30 mouse cellular contexts compared by ENCODE assay signal in the genomic region with DNA sequence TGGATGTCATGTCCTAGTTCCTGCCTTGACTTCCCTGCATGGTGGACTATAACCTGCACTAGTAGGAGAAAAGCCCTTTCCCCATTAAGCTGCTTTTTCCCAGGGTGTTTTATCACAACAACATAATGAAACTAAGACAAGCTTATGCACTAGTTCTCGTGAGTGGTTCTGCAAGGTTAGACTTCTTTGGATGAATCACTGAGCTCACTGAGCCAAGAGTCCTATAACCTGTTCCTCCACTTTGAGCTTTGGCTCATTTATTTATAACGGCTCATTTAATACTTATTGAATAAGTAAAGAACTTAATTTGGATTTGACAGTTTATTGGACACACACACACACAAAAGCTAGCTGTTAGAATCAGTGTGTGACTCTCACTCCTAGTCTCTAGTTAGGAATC. TPM values are rescaled to one million over a fixed set of nuclear protein-coding genes. Genes with fewer than 3 reads are reported as not detected.
"Had no signal": no experiment of that assay in that cellular context is flagged by ENCODE, and none has a peak within 500 bp of the region (broad histone marks: within the 10 kb centered on the region; RNA-seq: fewer than 3 reads in every experiment).

No protein-coding gene starts in this region.

- H3K9ac ChIP-seq: forebrain, postnatal 0 days; heart, embryonic 13.5 days; heart, embryonic 15.5 days; hindbrain, embryonic 13.5 days; hindbrain, embryonic 15.5 days; limb, embryonic 12.5 days; liver, embryonic 13.5 days; liver, embryonic 15.5 days had no signal

- H3K36me3 ChIP-seq: heart, embryonic 13.5 days; heart, embryonic 15.5 days; hindbrain, embryonic 13.5 days; hindbrain, embryonic 15.5 days; limb, embryonic 10.5 days; limb, embryonic 12.5 days; liver, embryonic 13.5 days; liver, embryonic 15.5 days had no signal

- H3K27ac ChIP-seq: heart, adult 2 months; heart, embryonic 13.5 days; heart, embryonic 15.5 days; hindbrain, embryonic 13.5 days; hindbrain, embryonic 15.5 days; hindbrain, postnatal 0 days; limb, embryonic 10.5 days; limb, embryonic 12.5 days; liver, embryonic 13.5 days; liver, embryonic 15.5 days had no signal

- H3K9me3 ChIP-seq: heart, embryonic 15.5 days; hindbrain, embryonic 13.5 days; hindbrain, embryonic 15.5 days; limb, embryonic 10.5 days; limb, embryonic 12.5 days; liver, embryonic 13.5 days; liver, embryonic 15.5 days had no signal

- ATAC-seq: forebrain, postnatal 0 days; hindbrain, postnatal 0 days; intestine, embryonic 16.5 days had no signal

- DNase-seq: forebrain, postnatal 0 days; gastrocnemius, postnatal 14 days; gastrocnemius, postnatal 36 days; heart, adult 11 months; heart, adult 2 months; heart, postnatal 14 days; heart, postnatal 36 days; kidney, adult 18-20 months; kidney, postnatal 36 days; layer of hippocampus, adult 9-11 months; layer of hippocampus, postnatal 36 days; liver; liver, embryonic 13.5 days had no signal

- H3K4me3 ChIP-seq: heart, adult 2 months; heart, embryonic 13.5 days; heart, embryonic 15.5 days; hindbrain, embryonic 13.5 days; hindbrain, embryonic 15.5 days; limb, embryonic 10.5 days; limb, embryonic 12.5 days; liver, embryonic 13.5 days; liver, embryonic 15.5 days had no signal

- H3K4me2 ChIP-seq: heart, embryonic 11.5 days; heart, embryonic 13.5 days; heart, embryonic 15.5 days; hindbrain, embryonic 13.5 days; hindbrain, embryonic 15.5 days; limb, embryonic 12.5 days; liver, embryonic 11.5 days; liver, embryonic 13.5 days; liver, embryonic 15.5 days had no signal

- H3K27me3 ChIP-seq: heart, embryonic 13.5 days; heart, embryonic 15.5 days; hindbrain, embryonic 13.5 days; hindbrain, embryonic 15.5 days; limb, embryonic 12.5 days; liver, embryonic 13.5 days; liver, embryonic 15.5 days had no signal

- H3K4me1 ChIP-seq: heart, embryonic 13.5 days; heart, embryonic 15.5 days; hindbrain, embryonic 13.5 days; hindbrain, embryonic 15.5 days; limb, embryonic 10.5 days; limb, embryonic 12.5 days; liver, embryonic 13.5 days; liver, embryonic 15.5 days had no signal

RNA-seq across cellular contexts. Expression of gene Fam240b, which starts 16.7 kb away (rescaled TPM):
- polyA plus RNA-seq: forebrain, postnatal 0 days; gonadal fat pad, adult 2 months; heart, adult 2 months; heart, embryonic 11.5 days; heart, embryonic 13.5 days; heart, embryonic 15.5 days; heart, postnatal 0 days; hindbrain, embryonic 11.5 days; hindbrain, embryonic 13.5 days; hindbrain, embryonic 15.5 days; intestine, embryonic 14.5 days; intestine, embryonic 16.5 days; large intestine, adult 2 months; limb, embryonic 10.5 days; limb, embryonic 12.5 days; limb, embryonic 14.5 days; liver, embryonic 11.5 days; liver, embryonic 13.5 days; liver, embryonic 15.5 days had no signal
